Mouse (Mus musculus) urinary bladder, postnatal 10 days (tissue): ENCODE results near the gene Trim61.
"Not testable (repeated sequence)": the region's sequence is repeated elsewhere in the genome, so short reads cannot be mapped to it uniquely, and the experiment has no call there.

Experiments
- DNase-seq: peaks from one replicate; pipeline ENCODE4 v3.0.0; 2022; ENCODE audit warnings: low spot score

The Trim61 gene

GRCm38 (mm10) chr8:65018423-65018822, at the start of gene Trim61, which contains the start of gene Trim60:
TSS of gene Trim61 (minus strand) at chr8:65018523.
TSS of gene Trim60 (minus strand) at chr8:65018584.
- no peak for DNase-seq

- DNase-seq, result no peak
Measured at GRCm38 (mm10) chr8:65067694-65068472, 49.6 kb upstream of the Trim61 start.

- DNase-seq, result no peak
Measured at GRCm38 (mm10) chr8:65067031-65067430, 48.7 kb upstream of the Trim61 start.

DNA sequence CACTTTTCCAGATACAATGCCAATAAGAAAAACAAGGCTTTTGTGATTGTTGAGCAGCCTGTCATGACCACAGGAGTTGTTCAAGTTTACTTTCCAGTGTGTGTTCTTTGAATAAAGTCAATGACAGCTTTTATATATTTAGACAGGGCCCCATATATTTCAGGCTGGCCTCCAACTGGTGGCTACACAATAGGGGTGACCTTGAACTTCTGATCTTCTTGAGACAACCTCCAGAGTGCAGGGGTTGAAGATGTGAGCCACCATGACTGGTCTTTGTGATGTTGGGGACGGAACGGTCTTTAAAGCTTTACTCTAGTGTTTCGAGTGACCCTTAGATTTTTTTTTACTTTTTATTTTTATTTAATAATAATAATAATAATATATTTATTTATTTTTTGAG, 47.3 kb upstream of the Trim61 start:
- no peak for DNase-seq

- no peak for DNase-seq
Measured at GRCm38 (mm10) chr8:65064071-65064470, 45.7 kb upstream of the Trim61 start.

- no peak for DNase-seq
Measured at GRCm38 (mm10) chr8:65062195-65062594, 43.9 kb upstream of the Trim61 start.

- no peak for DNase-seq
Measured at GRCm38 (mm10) chr8:65056722-65057121, 38.4 kb upstream of the Trim61 start.

DNA sequence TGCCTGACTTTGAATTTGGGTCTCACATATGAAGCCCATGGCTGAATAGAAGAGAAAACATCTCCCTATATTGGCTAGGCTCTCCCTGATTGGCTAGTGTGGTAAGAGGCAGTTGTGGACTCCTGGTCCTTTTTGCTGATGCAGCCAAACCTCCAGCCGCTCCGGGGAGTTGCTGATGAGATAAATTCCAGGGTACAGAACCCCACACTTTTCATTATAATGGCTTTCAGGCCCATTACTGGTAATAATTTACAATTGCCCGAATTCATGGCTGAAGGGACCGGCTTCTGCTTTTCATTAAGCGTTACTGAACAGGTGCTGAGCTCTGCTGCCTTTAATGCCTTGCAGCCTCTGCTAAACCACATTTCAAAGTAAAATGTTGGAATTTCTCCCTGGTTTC, 35.6 kb upstream of the Trim61 start:
- DNase-seq, result no peak

DNA sequence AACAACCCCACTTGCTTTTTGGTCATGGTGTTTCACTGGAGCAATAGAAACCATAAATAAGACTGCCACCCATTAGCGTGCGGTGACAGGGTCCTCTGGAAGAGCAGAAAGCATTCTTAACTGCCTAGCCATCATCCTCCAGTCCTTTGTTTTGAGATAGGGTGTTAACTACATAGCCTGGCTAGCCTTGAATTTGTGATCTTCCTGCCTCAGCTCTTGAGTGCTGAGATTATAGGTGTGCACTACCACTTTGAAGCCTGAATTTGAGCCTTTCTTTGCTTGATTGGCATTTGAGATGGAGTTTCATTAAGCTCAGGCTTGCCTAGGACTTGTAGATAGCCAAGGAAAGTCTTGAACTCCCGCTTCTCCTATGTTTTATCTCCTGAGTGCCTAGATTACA, 35.2 kb upstream of the Trim61 start:
- no peak for DNase-seq

GRCm38 (mm10) chr8:65047801-65048200, 29.5 kb upstream of the Trim61 start:
- no peak for DNase-seq

- no peak for DNase-seq
Measured at GRCm38 (mm10) chr8:65047193-65047592, 28.9 kb upstream of the Trim61 start.

DNA sequence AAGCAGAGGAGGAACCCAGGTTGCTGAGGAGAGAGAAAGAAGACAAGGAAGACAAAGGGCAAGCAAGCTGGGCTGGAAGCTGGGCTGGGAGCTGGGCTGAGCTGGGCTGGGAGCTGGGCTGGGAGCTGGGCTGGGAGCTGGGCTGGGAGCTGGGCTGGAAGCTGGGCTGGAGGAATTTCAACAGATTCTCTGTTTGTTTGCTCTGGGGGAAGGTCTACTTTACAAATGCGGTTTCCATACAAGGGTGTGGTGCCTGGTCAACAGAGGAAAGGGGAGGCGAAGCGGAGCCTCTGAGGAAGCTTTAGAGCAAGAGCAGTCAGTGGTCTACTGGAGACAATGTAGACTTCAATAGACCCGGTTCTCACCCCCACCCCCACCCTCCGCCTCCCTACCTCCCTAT, 28.2 kb upstream of the Trim61 start:
- no peak for DNase-seq

- DNase-seq, result no peak
Measured at GRCm38 (mm10) chr8:65037117-65037533, 18.8 kb upstream of the Trim61 start, which contains the start of gene Apela. TSS of gene Apela (minus strand) at chr8:65037336.

GRCm38 (mm10) chr8:65034136-65034535, 15.8 kb upstream of the Trim61 start:
- DNase-seq, result no peak

GRCm38 (mm10) chr8:65033056-65033455, 14.7 kb upstream of the Trim61 start:
- no peak for DNase-seq

DNA sequence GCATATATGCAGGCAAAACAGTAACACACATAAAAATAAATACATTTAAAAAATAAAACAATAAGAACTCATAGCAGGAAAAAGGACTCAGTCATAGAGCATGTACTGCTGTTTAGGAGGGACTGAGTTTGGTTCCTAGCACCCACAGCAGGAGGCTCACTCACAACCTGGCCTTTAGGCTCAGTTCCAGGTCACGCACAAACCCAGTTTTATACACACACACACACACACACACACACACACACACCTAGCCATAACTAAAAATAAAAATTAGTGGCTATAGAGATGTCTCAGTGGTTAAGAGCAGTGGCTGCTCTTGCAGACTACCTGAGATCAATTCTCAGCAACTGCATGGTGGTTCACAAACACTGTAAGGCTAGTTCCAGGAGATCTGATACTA, 13.8 kb upstream of the Trim61 start:
- DNase-seq, result no peak

- no peak for DNase-seq
Measured at GRCm38 (mm10) chr8:65030735-65031485, 12.6 kb upstream of the Trim61 start.

DNA sequence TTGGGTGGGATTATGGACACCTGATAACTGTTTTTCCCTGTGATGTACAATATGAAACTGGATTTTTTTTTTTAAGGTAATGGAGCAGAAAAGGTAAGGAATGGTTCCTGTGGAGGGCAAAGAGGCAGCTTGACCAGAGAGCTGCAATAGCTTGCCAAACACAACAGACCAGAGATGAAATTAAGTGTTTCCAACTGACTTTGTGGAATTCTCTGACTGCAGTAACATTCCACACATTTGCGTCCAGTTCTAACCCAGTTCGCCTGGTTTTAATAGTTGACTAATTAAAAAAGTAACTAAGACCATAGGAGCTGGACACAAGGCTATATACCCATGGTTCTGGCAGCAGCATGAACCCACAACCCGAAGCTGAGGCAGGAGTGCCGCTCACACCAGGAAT, 11.5 kb upstream of the Trim61 start:
- no peak for DNase-seq

DNA sequence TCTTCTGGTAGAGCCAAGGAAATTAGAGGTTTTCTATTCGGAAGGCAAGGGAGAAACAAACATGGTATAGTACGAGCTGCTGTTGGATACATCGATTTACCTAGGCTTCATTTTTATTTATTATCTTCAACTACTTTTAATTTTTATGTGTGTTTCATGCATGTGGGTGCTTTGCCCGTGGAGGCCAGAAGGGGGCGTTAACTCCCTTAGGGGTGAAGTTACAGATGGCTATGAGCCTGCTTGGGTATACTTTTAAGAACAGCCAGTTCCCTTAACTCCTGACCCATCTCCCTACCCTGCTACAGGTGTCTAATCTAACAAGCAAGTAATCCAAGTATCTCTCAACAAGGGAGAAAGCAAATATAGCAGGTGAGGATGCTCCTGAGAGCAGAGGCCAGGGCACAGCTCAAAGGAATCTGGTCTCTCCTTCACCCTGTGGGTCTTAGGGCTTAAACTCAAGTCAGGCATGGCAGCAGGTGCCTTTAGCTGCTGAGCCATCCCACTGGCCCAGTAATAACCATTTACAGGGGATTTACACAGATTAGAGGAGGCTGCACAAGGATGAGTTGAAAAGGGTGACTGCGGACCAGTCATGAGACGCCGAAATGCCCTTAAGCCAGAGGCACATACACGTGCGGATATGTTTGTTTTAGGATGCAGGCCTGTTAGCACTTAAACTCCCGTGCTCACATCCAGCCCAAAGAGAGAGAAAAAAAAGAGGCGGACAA, 10.8 kb upstream of the Trim61 start:
- no peak for DNase-seq

DNA sequence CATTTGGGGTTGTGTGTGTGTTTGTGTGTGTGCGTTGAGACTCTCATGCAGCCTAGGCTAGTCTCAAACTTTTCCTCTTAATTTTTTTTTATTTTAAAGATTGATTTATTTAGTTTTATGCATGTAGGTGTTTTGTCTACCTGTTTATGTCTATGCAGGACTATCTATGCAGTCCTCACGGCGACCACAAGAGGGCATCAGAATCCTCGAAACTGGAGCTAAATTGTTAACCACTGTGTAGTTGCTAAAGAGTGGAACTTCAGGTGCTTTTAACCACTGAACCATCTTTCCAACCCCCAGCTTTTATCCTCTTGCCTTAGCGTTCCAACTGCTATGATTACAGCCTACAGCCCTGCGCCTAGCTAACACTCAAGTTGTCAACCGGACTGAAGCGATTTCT, 4.2 kb upstream of the Trim61 start:
- peak; percentile 20 for DNase-seq

GRCm38 (mm10) chr8:65007616-65008015, 10.7 kb downstream of the Trim61 start:
- DNase-seq, result not testable (repeated sequence)

GRCm38 (mm10) chr8:64998806-64999365, 19.4 kb downstream of the Trim61 start:
- DNase-seq, result no peak
